ENCODE assay signal across 9 mouse cellular contexts in genomic region chr19:5014961-5015398, GRCm38 (mm10). TPM values are rescaled to one million over a fixed set of nuclear protein-coding genes. Genes with fewer than 3 reads are reported as not detected.
DNase-seq lines count a peak whose midpoint lies in the region; ATAC-seq and TF ChIP-seq lines count a peak whose summit lies in the region.
"Had no signal": no experiment of that assay in that cellular context is flagged by ENCODE, and none has a peak within 500 bp of the region (broad histone marks: within the 10 kb centered on the region; RNA-seq: fewer than 3 reads in every experiment).

No protein-coding gene starts in this region.

- POLR2A ChIA-PET in Patski (lab: Charles Lee): interaction anchor here (1.0 kb wide), 1 partner anchor 37 kb away, joined by 7 read pairs; no protein-coding TSS in a partner anchor

- ATAC-seq in Patski: no peak
- ATAC-seq in megakaryocyte-erythroid progenitor cell, adult 5-6 weeks (replicated peaks; ENCODE audit: low FRiP score, low TSS enrichment, poor library complexity, severe bottlenecking): 0 out of 2 replicates have a peak, but pooled peaks have one; percentile 41

- H3K4me3 ChIP-seq in left cerebral cortex, adult 2 months: no peak overlapping the region
- H3K4me3 ChIP-seq: neural tube, embryonic 13.5 days had no signal

- in situ Hi-C loops in Patski (cut with MboI; ENCODE audit: low pct_unique_long_range_greater_than_20kb): loop anchor here (5.0 kb wide), 1 partner anchor 57 kb away; no protein-coding TSS in a partner anchor

- intact Hi-C loops in left cerebral cortex, adult 2 months (cut with DNase I): loop anchor here (5.0 kb wide), 1 partner anchor 33 kb away; no protein-coding TSS in a partner anchor
- intact Hi-C loops in left cerebral cortex, postnatal 10 days (cut with DNase I): no loop called here

- CTCF ChIA-PET in Patski (lab: Charles Lee): interaction anchor here (0.9 to 2.7 kb wide), 5 partner anchors 9 to 56 kb away, joined by 3 to 10 read pairs (median 4); no protein-coding TSS in a partner anchor

- no peak overlapping the region for H3K27ac ChIP-seq in left cerebral cortex, adult 2 months
- H3K27ac ChIP-seq: neural tube, embryonic 13.5 days had no signal

- peak; percentile 19 for DNase-seq in adrenal gland, adult 2 months
- no peak for DNase-seq in adrenal gland, postnatal 25 days
- DNase-seq in left cerebral cortex, adult 2 months (ENCODE audit: extremely low spot score in 1 of 2, low spot score in 2 of 2): no peak
- no peak for DNase-seq in left cerebral cortex, postnatal 10 days (ENCODE audit: extremely low spot score in 1 of 2, low spot score in 2 of 2)
- no peak for DNase-seq in Patski (ENCODE audit: low read depth, low spot score)
- DNase-seq in forelimb bud, embryonic 11.5 days (ENCODE audit: low read depth, low spot score): peak; percentile 64
- DNase-seq in urinary bladder, postnatal 10 days (ENCODE audit: low spot score): no peak

- TF ChIP-seq CTCF in left cerebral cortex, adult 2 months (IDR thresholded peaks at IDR 0.05): peak; percentile 74
- TF ChIP-seq CTCF in Patski (IDR thresholded peaks at IDR 0.05): peak; percentile 83

- no peaks in the 10 kb centered on the region for H3K27me3 ChIP-seq in Patski
- H3K27me3 ChIP-seq: neural tube, embryonic 13.5 days had no signal

RNA-seq across cellular contexts. Expression of gene Slc29a2, which starts 8.7 kb away (rescaled TPM):
- 1 to 10 TPM; 4.3 to 6.9 TPM for total RNA-seq in adrenal gland, adult 2 months (2021)
- 12.6 and 13.4 TPM in 2 replicates for polyA plus RNA-seq in adrenal gland, adult 2 months (2012; rRNA removed)
- total RNA-seq in adrenal gland, postnatal 25 days (2021): 4.9 and 5.0 TPM in 2 replicates
- 10 to 100 TPM; 16.6 to 16.7 TPM for total RNA-seq in left cerebral cortex, adult 2 months (2021)
- total RNA-seq in left cerebral cortex, postnatal 10 days (2021): 10 to 100 TPM; 22.0 to 24.1 TPM
- 15.8 TPM for polyA plus RNA-seq in Patski (2021)
- 9.7 and 14.2 TPM in 2 replicates for total RNA-seq in megakaryocyte-erythroid progenitor cell, adult 5-6 weeks (2014; fragmentation: Nextera tagmentation)
- 1.5 and 4.4 TPM in 2 replicates for total RNA-seq in megakaryocyte-erythroid progenitor cell, adult 5-6 weeks (2017)

RNA-seq across cellular contexts. Expression of gene B4gat1, which starts 23.6 kb away (rescaled TPM):
- total RNA-seq in adrenal gland, adult 2 months (2021): 10 to 100 TPM; 27.8 to 44.9 TPM
- polyA plus RNA-seq in adrenal gland, adult 2 months (2012; rRNA removed): 49.9 and 51.8 TPM in 2 replicates
- 16.3 and 41.8 TPM in 2 replicates for total RNA-seq in adrenal gland, postnatal 25 days (2021)
- 100 to 1,000 TPM; 109 to 131 TPM for total RNA-seq in left cerebral cortex, adult 2 months (2021)
- total RNA-seq in left cerebral cortex, postnatal 10 days (2021): 100 to 1,000 TPM; 133 to 136 TPM
- polyA plus RNA-seq in Patski (2021): 82.4 TPM
- not detected in 2 replicates for total RNA-seq in megakaryocyte-erythroid progenitor cell, adult 5-6 weeks (2014; fragmentation: Nextera tagmentation)
- 1.5 TPM in 1 of 2 replicates, not detected in the other for total RNA-seq in megakaryocyte-erythroid progenitor cell, adult 5-6 weeks (2017)

RNA-seq across cellular contexts. Expression of gene AC124502.3, which starts 23.7 kb away (rescaled TPM):
- 1 to 10 TPM; 1.6 to 2.6 TPM for total RNA-seq in adrenal gland, adult 2 months (2021)
- 0.55 and 0.89 TPM in 2 replicates for polyA plus RNA-seq in adrenal gland, adult 2 months (2012; rRNA removed)
- total RNA-seq in adrenal gland, postnatal 25 days (2021): 1.7 and 9.8 TPM in 2 replicates
- 1 to 10 TPM; 4.9 to 5.8 TPM for total RNA-seq in left cerebral cortex, adult 2 months (2021)
- 1 to 10 TPM; 6.3 to 7.0 TPM for total RNA-seq in left cerebral cortex, postnatal 10 days (2021)
- polyA plus RNA-seq in Patski (2021): 1.7 TPM
- total RNA-seq in megakaryocyte-erythroid progenitor cell, adult 5-6 weeks (2014; fragmentation: Nextera tagmentation): 2.0 and 3.3 TPM in 2 replicates
- 1.8 and 4.2 TPM in 2 replicates for total RNA-seq in megakaryocyte-erythroid progenitor cell, adult 5-6 weeks (2017)

RNA-seq across cellular contexts. Expression of gene Npas4, which starts 24.9 kb away (rescaled TPM):
- under 1 TPM; 0.43 to 0.55 TPM for total RNA-seq in adrenal gland, adult 2 months (2021)
- polyA plus RNA-seq in adrenal gland, adult 2 months (2012; rRNA removed): 1.1 and 1.3 TPM in 2 replicates
- 0.33 and 0.43 TPM in 2 replicates for total RNA-seq in adrenal gland, postnatal 25 days (2021)
- total RNA-seq in left cerebral cortex, adult 2 months (2021): 10 to 100 TPM; 21.7 to 33.7 TPM
- 10 to 100 TPM in 1 of 2 experiments, 1 to 10 TPM in 1; 9.1 to 10.8 TPM for total RNA-seq in left cerebral cortex, postnatal 10 days (2021)
- polyA plus RNA-seq in Patski (2021): 0.18 TPM
- not detected in 2 replicates for total RNA-seq in megakaryocyte-erythroid progenitor cell, adult 5-6 weeks (2014; fragmentation: Nextera tagmentation)
- total RNA-seq in megakaryocyte-erythroid progenitor cell, adult 5-6 weeks (2017): not detected in 2 replicates

RNA-seq across cellular contexts. Expression of gene Brms1, which starts 26.2 kb away (rescaled TPM):
- total RNA-seq in adrenal gland, adult 2 months (2021): 10 to 100 TPM; 28.5 to 28.8 TPM
- polyA plus RNA-seq in adrenal gland, adult 2 months (2012; rRNA removed): 30.3 and 36.2 TPM in 2 replicates
- total RNA-seq in adrenal gland, postnatal 25 days (2021): 21.6 and 32.0 TPM in 2 replicates
- 10 to 100 TPM; 26.9 to 28.8 TPM for total RNA-seq in left cerebral cortex, adult 2 months (2021)
- total RNA-seq in left cerebral cortex, postnatal 10 days (2021): 1 to 10 TPM; 6.6 to 8.8 TPM
- 56.8 TPM for polyA plus RNA-seq in Patski (2021)
- total RNA-seq in megakaryocyte-erythroid progenitor cell, adult 5-6 weeks (2014; fragmentation: Nextera tagmentation): 25.3 and 37.1 TPM in 2 replicates
- total RNA-seq in megakaryocyte-erythroid progenitor cell, adult 5-6 weeks (2017): 30.3 and 36.7 TPM in 2 replicates

Comparison
In these comparisons a context has a peak if more than half of its experiments do, and no peak if none do; other contexts are left out.
1. DNase-seq: peak in adrenal gland, adult 2 months (single experiment) and forelimb bud, embryonic 11.5 days (single experiment); none in adrenal gland, postnatal 25 days (single experiment), left cerebral cortex, adult 2 months (0 of 2), left cerebral cortex, postnatal 10 days (0 of 2), Patski (single experiment) and urinary bladder, postnatal 10 days (single experiment).